Mouse (Mus musculus): ENCODE measurements around the gene Hsd11b1. TPM values are rescaled to one million over a fixed set of nuclear protein-coding genes. Genes with fewer than 3 reads are reported as not detected.

Hsd11b1 gene
- polyA plus RNA-seq (2015; fragmentation: Nextera tagmentation; extraction: Ambion mirVana), result 2.1 and 3.0 TPM in 2 replicates

- Histone ChIP-seq H3K4me3 (replicated peaks; ENCODE audit: low read length) (no peak within 1 kb of the TSS), H3K27ac (ENCODE audit: low read length) (no peak within 1 kb of the TSS), H3K36me3 (ENCODE audit: control insufficient read depth, insufficient read depth, low read length) (no peaks in the 10 kb centered on the region), H3K4me1 (ENCODE audit: control insufficient read depth, insufficient read depth, low read length) (peaks cover 8% of the 10 kb centered on the region; the same call in 1 of the 2 replicates), H3K9me3 (replicated peaks; ENCODE audit: control insufficient read depth, low read length) (no peaks in the 10 kb centered on the region), H3K4me2 (ENCODE audit: low read depth, low read length) (no peak within 1 kb of the TSS), H3K9ac (ENCODE audit: low read length) (no peak within 1 kb of the TSS), H3K27me3 (ENCODE audit: control insufficient read depth, insufficient read depth, low read length) (no peaks in the 10 kb centered on the region)
- WGBS, result 58% methylated on average over 5 of the region's 5 CpGs
- no peak for ATAC-seq (ENCODE audit: insufficient read depth, low FRiP score)
Measured at GRCm38 (mm10) chr1:193263955-193264598, at the start of gene Hsd11b1. Gene Hsd11b1 (minus strand): TSS chr1:193264075.

DNA sequence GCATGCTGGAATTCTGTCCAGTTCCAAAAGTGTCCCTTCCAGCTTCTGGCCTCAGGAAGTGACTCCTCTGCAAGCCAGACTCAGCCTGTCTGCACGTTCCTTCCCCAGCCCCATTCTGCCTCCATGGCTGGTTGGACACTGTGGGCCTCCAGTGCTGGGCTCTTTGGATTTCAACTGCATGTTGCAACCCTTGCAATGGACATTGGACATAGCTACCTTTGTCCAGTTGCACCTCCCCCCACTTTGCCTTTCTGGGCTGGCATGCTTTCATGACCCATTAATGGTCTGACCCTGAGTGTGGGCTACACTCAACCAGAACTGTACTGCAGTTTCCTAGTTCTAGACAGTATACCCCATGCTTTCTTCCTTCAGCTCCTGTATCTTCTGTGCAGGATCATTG is 47.7 kb upstream of the Hsd11b1 start:
- Histone ChIP-seq H3K36me3 (ENCODE audit: control insufficient read depth, insufficient read depth, low read length) (no peaks in the 10 kb centered on the region), H3K9me3 (replicated peaks; ENCODE audit: control insufficient read depth, low read length) (no peaks in the 10 kb centered on the region), H3K4me1 (ENCODE audit: control insufficient read depth, insufficient read depth, low read length) (peaks cover 8% of the 10 kb centered on the region; the same call in 1 of the 2 replicates), H3K4me3 (replicated peaks; ENCODE audit: low read length) (no peak overlapping the region), H3K9ac (ENCODE audit: low read length) (no peak overlapping the region), H3K4me2 (ENCODE audit: low read depth, low read length) (no peak overlapping the region), H3K27ac (ENCODE audit: low read length) (no peak overlapping the region), H3K27me3 (ENCODE audit: control insufficient read depth, insufficient read depth, low read length) (no peaks in the 10 kb centered on the region)
- 53% methylated on average over 1 of the region's 1 CpGs for WGBS
- no peak for ATAC-seq (ENCODE audit: insufficient read depth, low FRiP score)

- Histone ChIP-seq H3K9me3 (replicated peaks; ENCODE audit: control insufficient read depth, low read length) (no peaks in the 10 kb centered on the region), H3K9ac (ENCODE audit: low read length) (no peak overlapping the region), H3K4me1 (ENCODE audit: control insufficient read depth, insufficient read depth, low read length) (0 out of 2 replicates have a peak, but pooled peaks cover 4% of the 10 kb centered on the region), H3K4me2 (ENCODE audit: low read depth, low read length) (no peak overlapping the region), H3K27me3 (ENCODE audit: control insufficient read depth, insufficient read depth, low read length) (no peaks in the 10 kb centered on the region), H3K27ac (ENCODE audit: low read length) (no peak overlapping the region), H3K4me3 (replicated peaks; ENCODE audit: low read length) (no peak overlapping the region), H3K36me3 (ENCODE audit: control insufficient read depth, insufficient read depth, low read length) (no peaks in the 10 kb centered on the region)
- WGBS, result 86% methylated on average over 3 of the region's 3 CpGs
- ATAC-seq (ENCODE audit: insufficient read depth, low FRiP score), result no peak
Measured at GRCm38 (mm10) chr1:193310519-193311085, 46.7 kb upstream of the Hsd11b1 start.

GRCm38 (mm10) chr1:193309785-193310518 is 46.1 kb upstream of the Hsd11b1 start:
- no peaks in the 10 kb centered on the region for H3K9me3 ChIP-seq (replicated peaks; ENCODE audit: control insufficient read depth, low read length)
- H3K4me2 ChIP-seq (ENCODE audit: low read depth, low read length), result no peak overlapping the region
- H3K9ac ChIP-seq (ENCODE audit: low read length), result no peak overlapping the region
- H3K27ac ChIP-seq (ENCODE audit: low read length), result no peak overlapping the region
- 64% methylated on average over 1 of the region's 1 CpGs for WGBS
- H3K4me1 ChIP-seq (ENCODE audit: control insufficient read depth, insufficient read depth, low read length), result no peaks in the 10 kb centered on the region
- no peaks in the 10 kb centered on the region for H3K27me3 ChIP-seq (ENCODE audit: control insufficient read depth, insufficient read depth, low read length)
- H3K4me3 ChIP-seq (replicated peaks; ENCODE audit: low read length), result no peak overlapping the region
- no peak for ATAC-seq (ENCODE audit: insufficient read depth, low FRiP score)
- no peaks in the 10 kb centered on the region for H3K36me3 ChIP-seq (ENCODE audit: control insufficient read depth, insufficient read depth, low read length)

- Histone ChIP-seq H3K4me2 (ENCODE audit: low read depth, low read length) (no peak overlapping the region), H3K27me3 (ENCODE audit: control insufficient read depth, insufficient read depth, low read length) (no peaks in the 10 kb centered on the region), H3K9ac (ENCODE audit: low read length) (no peak overlapping the region), H3K4me3 (replicated peaks; ENCODE audit: low read length) (no peak overlapping the region), H3K27ac (ENCODE audit: low read length) (no peak overlapping the region), H3K36me3 (ENCODE audit: control insufficient read depth, insufficient read depth, low read length) (no peaks in the 10 kb centered on the region), H3K4me1 (ENCODE audit: control insufficient read depth, insufficient read depth, low read length) (no peaks in the 10 kb centered on the region), H3K9me3 (replicated peaks; ENCODE audit: control insufficient read depth, low read length) (no peaks in the 10 kb centered on the region)
- WGBS, result 86% methylated on average over 2 of the region's 2 CpGs
- no peak for ATAC-seq (ENCODE audit: insufficient read depth, low FRiP score)
Measured at GRCm38 (mm10) chr1:193306832-193307231, 43.0 kb upstream of the Hsd11b1 start.

DNA sequence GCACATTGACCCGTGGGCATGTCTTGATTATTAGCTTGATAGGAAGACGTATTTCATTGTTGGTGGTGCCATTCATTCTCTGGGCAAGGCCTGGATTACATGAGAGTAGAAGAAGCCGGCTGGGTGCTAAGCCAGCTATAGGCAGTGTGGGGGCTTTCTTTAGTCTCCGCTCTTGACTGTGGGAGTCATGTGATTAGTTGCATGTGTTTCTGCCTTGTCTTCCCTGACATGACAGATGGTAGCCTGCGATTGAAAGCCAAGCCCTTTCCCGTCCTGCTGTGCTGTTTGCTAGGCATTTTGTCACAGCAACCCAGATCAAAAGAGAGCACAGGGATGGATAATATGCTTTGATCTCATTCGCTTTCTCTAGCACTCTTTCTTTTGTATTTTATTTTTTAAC is 41.5 kb upstream of the Hsd11b1 start:
- no peak overlapping the region for H3K27ac ChIP-seq (ENCODE audit: low read length)
- WGBS, result 44% methylated on average over 7 of the region's 7 CpGs
- peaks cover 7% of the 10 kb centered on the region; the same call in 1 of the 2 replicates for H3K4me1 ChIP-seq (ENCODE audit: control insufficient read depth, insufficient read depth, low read length)
- no peak overlapping the region for H3K9ac ChIP-seq (ENCODE audit: low read length)
- H3K27me3 ChIP-seq (ENCODE audit: control insufficient read depth, insufficient read depth, low read length), result no peaks in the 10 kb centered on the region
- no peaks in the 10 kb centered on the region for H3K9me3 ChIP-seq (replicated peaks; ENCODE audit: control insufficient read depth, low read length)
- H3K36me3 ChIP-seq (ENCODE audit: control insufficient read depth, insufficient read depth, low read length), result no peaks in the 10 kb centered on the region
- no peak overlapping the region for H3K4me3 ChIP-seq (replicated peaks; ENCODE audit: low read length)
- ATAC-seq (ENCODE audit: insufficient read depth, low FRiP score), result no peak
- H3K4me2 ChIP-seq (ENCODE audit: low read depth, low read length), result no peak overlapping the region

DNA sequence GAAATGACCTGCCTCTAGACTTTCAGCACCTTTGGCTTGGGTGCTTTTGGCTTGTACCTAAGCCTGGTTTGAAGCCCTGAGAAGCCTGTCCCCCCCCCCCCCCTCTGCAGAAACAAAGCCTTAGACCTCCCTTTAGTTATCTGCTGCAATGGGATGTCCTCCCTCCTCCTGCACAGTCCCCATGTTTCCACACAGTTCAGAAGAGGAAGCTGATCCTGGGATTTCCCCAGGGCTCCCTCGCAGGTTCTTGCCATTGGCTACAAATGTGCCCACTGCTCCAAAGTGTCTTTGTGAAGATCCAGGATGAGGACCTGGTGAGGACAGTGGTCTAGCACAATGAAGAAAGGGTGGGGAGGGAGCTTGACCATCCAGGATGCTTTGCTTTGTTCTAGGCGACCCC is 39.2 kb upstream of the Hsd11b1 start:
- Histone ChIP-seq H3K27ac (ENCODE audit: low read length) (no peak overlapping the region), H3K9me3 (replicated peaks; ENCODE audit: control insufficient read depth, low read length) (no peaks in the 10 kb centered on the region), H3K4me3 (replicated peaks; ENCODE audit: low read length) (no peak overlapping the region), H3K9ac (ENCODE audit: low read length) (peak overlapping the region; percentile 26; the same call in 1 of the 2 replicates), H3K27me3 (ENCODE audit: control insufficient read depth, insufficient read depth, low read length) (no peaks in the 10 kb centered on the region), H3K4me1 (ENCODE audit: control insufficient read depth, insufficient read depth, low read length) (peaks cover 7% of the 10 kb centered on the region; the same call in 1 of the 2 replicates), H3K36me3 (ENCODE audit: control insufficient read depth, insufficient read depth, low read length) (no peaks in the 10 kb centered on the region), H3K4me2 (ENCODE audit: low read depth, low read length) (peak overlapping the region; percentile 39)
- 68% methylated on average over 2 of the region's 2 CpGs for WGBS
- ATAC-seq (ENCODE audit: insufficient read depth, low FRiP score), result no peak

- H3K4me3 ChIP-seq (replicated peaks; ENCODE audit: low read length), result peak overlapping the region; percentile 35
Measured at GRCm38 (mm10) chr1:193302093-193302405, 38.2 kb upstream of the Hsd11b1 start.

More at GRCm38 (mm10) chr1:193302093-193302405, 38.2 kb upstream of the Hsd11b1 start:
- no peaks in the 10 kb centered on the region for H3K9me3 ChIP-seq (replicated peaks; ENCODE audit: control insufficient read depth, low read length)
- H3K9ac ChIP-seq (ENCODE audit: low read length), result peak overlapping the region; percentile 59
- peak; percentile 81 for ATAC-seq (ENCODE audit: insufficient read depth, low FRiP score)
- no peaks in the 10 kb centered on the region for H3K36me3 ChIP-seq (ENCODE audit: control insufficient read depth, insufficient read depth, low read length)
- peak overlapping the region; percentile 86 for H3K27ac ChIP-seq (ENCODE audit: low read length)
- H3K4me2 ChIP-seq (ENCODE audit: low read depth, low read length), result peak overlapping the region; percentile 39
- WGBS, result 45% methylated on average over 8 of the region's 8 CpGs
- peaks cover 7% of the 10 kb centered on the region; the same call in 1 of the 2 replicates for H3K4me1 ChIP-seq (ENCODE audit: control insufficient read depth, insufficient read depth, low read length)
- no peaks in the 10 kb centered on the region for H3K27me3 ChIP-seq (ENCODE audit: control insufficient read depth, insufficient read depth, low read length)
